Mouse (Mus musculus) heart, postnatal 36 days (tissue): ENCODE data around the gene Cyp4v3. TPM values are rescaled to one million over a fixed set of nuclear protein-coding genes. Genes with fewer than 3 reads are reported as not detected.
A peak's percentile ranks its signal among the peaks of the same experiment; 100 is the strongest.

ENCODE experiments used
- DNase-seq, 2 experiments: peaks; one replicate each; pipeline ENCODE4 v3.0.0; 2021 to 2022
- intact Hi-C: fragments of 180-260 bp; cut with DNase I; formaldehyde crosslinking; loops from one replicate; pipeline ENCODE4 v1.15.1; 2025
- total RNA-seq, 2 experiments: library from RNA; stranded (reverse); gene quantifications; 2 replicates each; pipeline ENCODE4 v1.2.3; 2021

Cyp4v3 gene
- total RNA-seq, 2 experiments from 2014 or later, result 2.3 to 2.4 TPM

GRCm38 (mm10) chr8:45321365-45321764 is 11.7 kb downstream of the Cyp4v3 start:
- intact Hi-C loops, result no loop called here
- DNase-seq, result no peak

- intact Hi-C loops, result no loop called here
- DNase-seq, result no peak
These were observed 12.1 kb downstream of the Cyp4v3 start for GRCm38 (mm10) chr8:45320930-45321329.

- intact Hi-C loops, result no loop called here
- DNase-seq, result no peak
These were observed 22.0 kb downstream of the Cyp4v3 start for GRCm38 (mm10) chr8:45310967-45311366.

GRCm38 (mm10) chr8:45308366-45308765 is 24.6 kb downstream of the Cyp4v3 start, which contains the start of gene Gm45753:
Gm45753 (minus strand) TSS chr8:45308466.
- no peak for DNase-seq
- intact Hi-C loops, result no loop called here

GRCm38 (mm10) chr8:45305479-45305878 is 27.5 kb downstream of the Cyp4v3 start:
- no peak for DNase-seq
- intact Hi-C loops, result no loop called here

GRCm38 (mm10) chr8:45304354-45304753 is 28.7 kb downstream of the Cyp4v3 start:
- no peak for DNase-seq
- intact Hi-C loops, result no loop called here

- DNase-seq, result no peak
- intact Hi-C loops, result no loop called here
These were observed 30.6 kb downstream of the Cyp4v3 start for GRCm38 (mm10) chr8:45302390-45302789.

GRCm38 (mm10) chr8:45295276-45295675 is 37.7 kb downstream of the Cyp4v3 start:
- intact Hi-C loops, result no loop called here
- no peak for DNase-seq

GRCm38 (mm10) chr8:45294687-45295086 is 38.3 kb downstream of the Cyp4v3 start, which contains the start of gene Klkb1:
Klkb1 (minus strand) TSS chr8:45294859.
- DNase-seq, result no peak
- intact Hi-C loops, result no loop called here

- intact Hi-C loops, result no loop called here
- DNase-seq, result no peak
These were observed 41.2 kb downstream of the Cyp4v3 start for GRCm38 (mm10) chr8:45291790-45292189.

GRCm38 (mm10) chr8:45281630-45282029 is 51.4 kb downstream of the Cyp4v3 start:
- intact Hi-C loops, result no loop called here
- DNase-seq, result no peak

GRCm38 (mm10) chr8:45277453-45277852 is 55.6 kb downstream of the Cyp4v3 start:
- intact Hi-C loops, result no loop called here
- DNase-seq, result no peak

GRCm38 (mm10) chr8:45274317-45274716 is 58.7 kb downstream of the Cyp4v3 start:
- no peak for DNase-seq
- intact Hi-C loops, result no loop called here

GRCm38 (mm10) chr8:45269056-45269455 is 64.0 kb downstream of the Cyp4v3 start:
- intact Hi-C loops, result no loop called here
- DNase-seq, result no peak

- intact Hi-C loops, result no loop called here
- no peak for DNase-seq
These were observed 64.5 kb downstream of the Cyp4v3 start for GRCm38 (mm10) chr8:45268485-45268884.

- peak; percentile 32 for DNase-seq
- intact Hi-C loops, result no loop called here
These were observed 65.2 kb downstream of the Cyp4v3 start for GRCm38 (mm10) chr8:45267611-45268391.

GRCm38 (mm10) chr8:45266993-45267392 is 66.0 kb downstream of the Cyp4v3 start:
- intact Hi-C loops, result no loop called here
- DNase-seq, result no peak

- DNase-seq, result no peak
- intact Hi-C loops, result no loop called here
These were observed 68.1 kb downstream of the Cyp4v3 start for GRCm38 (mm10) chr8:45264918-45265317.

- no peak for DNase-seq
- intact Hi-C loops, result no loop called here
These were observed 70.2 kb downstream of the Cyp4v3 start for GRCm38 (mm10) chr8:45262851-45263250.

GRCm38 (mm10) chr8:45261920-45262319 is 71.1 kb downstream of the Cyp4v3 start, which contains the start of gene F11:
F11 (minus strand) TSS chr8:45262031.
- no peak for DNase-seq

GRCm38 (mm10) chr8:45258421-45258820 is 74.6 kb downstream of the Cyp4v3 start:
- intact Hi-C loops, result no loop called here
- DNase-seq, result no peak

More at GRCm38 (mm10) chr8:45261920-45262319, 71.1 kb downstream of the Cyp4v3 start, which contains the start of gene F11:
- intact Hi-C loops, result no loop called here

GRCm38 (mm10) chr8:45255040-45255439 is 78.0 kb downstream of the Cyp4v3 start:
- intact Hi-C loops, result no loop called here

More at GRCm38 (mm10) chr8:45255040-45255439, 78.0 kb downstream of the Cyp4v3 start:
- no peak for DNase-seq
